Mouse (Mus musculus) cortical plate, adult 2 months (tissue): ENCODE measurements around the gene Sstr1. TPM values are rescaled to one million over a fixed set of nuclear protein-coding genes. Genes with fewer than 3 reads are reported as not detected.

Experiments used
- H3K27ac ChIP-seq: fragments of 200-500 bp; 2 replicates; pipeline ENCODE4 v1.5.1; 2012; ENCODE audit warnings: low read length, control low read depth, inconsistent platforms; ENCODE audit not compliant: insufficient read depth
- H3K4me1 ChIP-seq: fragments of 200-500 bp; 2 replicates; pipeline ENCODE4 v1.6.1; 2011; ENCODE audit warnings: low read length; ENCODE audit not compliant: control insufficient read depth, insufficient read depth
- H3K4me3 ChIP-seq: fragments of 200-500 bp; 2 replicates; pipeline ENCODE4 v1.5.1; 2011; ENCODE audit warnings: mild to moderate bottlenecking, low read length, control low read depth; ENCODE audit not compliant: insufficient read depth
- CTCF ChIP-seq: fragments of 200-500 bp; IDR thresholded peaks from 2 replicates; pipeline ENCODE4 v1.5.1; 2011; ENCODE audit warnings: mild to moderate bottlenecking, control low read depth, low read length; ENCODE audit not compliant: insufficient read depth; ENCODE audit errors: extremely low read depth
- POLR2A ChIP-seq: fragments of 200-500 bp; IDR thresholded peaks from 2 replicates; pipeline ENCODE4 v1.6.1; 2011; ENCODE audit warnings: mild to moderate bottlenecking, low read length, control low read depth; ENCODE audit not compliant: insufficient read depth; ENCODE audit errors: extremely low read depth
- polyA plus RNA-seq: library from polyadenylated mRNA; depleted of rRNA; stranded (reverse); fragments of >200 nt; gene quantifications from 2 replicates; pipeline ENCODE4 v1.2.3, GENCODE M21; 2012; rRNA removed

Sstr1 gene
- 18.0 and 20.4 TPM in 2 replicates for polyA plus RNA-seq

- Histone ChIP-seq H3K27ac (peak within 1 kb of the TSS; percentile 56), H3K4me1 (no peaks in the 10 kb centered on the region), H3K4me3 (peak within 1 kb of the TSS; percentile 64)
- TF ChIP-seq CTCF (no peak), POLR2A (no peak)
These were observed at the start of gene Sstr1 for GRCm38 (mm10) chr12:58211163-58212071. TSS of gene Sstr1 (plus strand) at chr12:58211772.

- no peak for TF ChIP-seq CTCF
- no peak for TF ChIP-seq POLR2A
- no peak overlapping the region for H3K4me3 ChIP-seq
These were observed 12.8 kb upstream of the Sstr1 start for GRCm38 (mm10) chr12:58198810-58199209.

GRCm38 (mm10) chr12:58201190-58201589, 10.4 kb upstream of the Sstr1 start:
- H3K4me3 ChIP-seq = no peak overlapping the region
- TF ChIP-seq POLR2A = no peak
- TF ChIP-seq CTCF = no peak
- H3K4me1 ChIP-seq = no peaks in the 10 kb centered on the region
- no peak overlapping the region for H3K27ac ChIP-seq

More at GRCm38 (mm10) chr12:58198810-58199209, 12.8 kb upstream of the Sstr1 start:
- H3K27ac ChIP-seq = no peak overlapping the region
- H3K4me1 ChIP-seq = no peaks in the 10 kb centered on the region

- no peaks in the 10 kb centered on the region for H3K4me1 ChIP-seq
- no peak overlapping the region for H3K4me3 ChIP-seq
- TF ChIP-seq POLR2A = no peak
- no peak for TF ChIP-seq CTCF
- no peak overlapping the region for H3K27ac ChIP-seq
These were observed 3.6 kb upstream of the Sstr1 start for GRCm38 (mm10) chr12:58207956-58208355.

- peak overlapping the region; percentile 64 for H3K4me3 ChIP-seq
These were observed 820 bp downstream of the Sstr1 start for GRCm38 (mm10) chr12:58212261-58212923.

GRCm38 (mm10) chr12:58212924-58213450, 1.4 kb downstream of the Sstr1 start:
- peak overlapping the region; percentile 64 for H3K4me3 ChIP-seq

More at GRCm38 (mm10) chr12:58212261-58212923, 820 bp downstream of the Sstr1 start:
- TF ChIP-seq POLR2A (no peak; the same call in 1 of the 2 replicates), CTCF (no peak)
- peak overlapping the region; percentile 56 for H3K27ac ChIP-seq
- no peaks in the 10 kb centered on the region for H3K4me1 ChIP-seq

GRCm38 (mm10) chr12:58213451-58214288, 2.1 kb downstream of the Sstr1 start:
- no peak overlapping the region for H3K27ac ChIP-seq
- peak overlapping the region; percentile 64 for H3K4me3 ChIP-seq
- H3K4me1 ChIP-seq = no peaks in the 10 kb centered on the region
- TF ChIP-seq CTCF (no peak), POLR2A (0 out of 2 replicates have a peak, but pooled peaks have one; percentile 8)

More at GRCm38 (mm10) chr12:58212924-58213450, 1.4 kb downstream of the Sstr1 start:
- Histone ChIP-seq H3K27ac (no peak overlapping the region), H3K4me1 (no peaks in the 10 kb centered on the region)
- TF ChIP-seq POLR2A = no peak; the same call in 1 of the 2 replicates
- TF ChIP-seq CTCF = no peak

- TF ChIP-seq POLR2A (no peak), CTCF (no peak)
- Histone ChIP-seq H3K27ac (no peak overlapping the region), H3K4me3 (peak overlapping the region; percentile 64), H3K4me1 (no peaks in the 10 kb centered on the region)
These were observed 2.9 kb downstream of the Sstr1 start for GRCm38 (mm10) chr12:58214289-58215136.
